Mouse (Mus musculus): ENCODE data around the gene Lipe.

DNA sequence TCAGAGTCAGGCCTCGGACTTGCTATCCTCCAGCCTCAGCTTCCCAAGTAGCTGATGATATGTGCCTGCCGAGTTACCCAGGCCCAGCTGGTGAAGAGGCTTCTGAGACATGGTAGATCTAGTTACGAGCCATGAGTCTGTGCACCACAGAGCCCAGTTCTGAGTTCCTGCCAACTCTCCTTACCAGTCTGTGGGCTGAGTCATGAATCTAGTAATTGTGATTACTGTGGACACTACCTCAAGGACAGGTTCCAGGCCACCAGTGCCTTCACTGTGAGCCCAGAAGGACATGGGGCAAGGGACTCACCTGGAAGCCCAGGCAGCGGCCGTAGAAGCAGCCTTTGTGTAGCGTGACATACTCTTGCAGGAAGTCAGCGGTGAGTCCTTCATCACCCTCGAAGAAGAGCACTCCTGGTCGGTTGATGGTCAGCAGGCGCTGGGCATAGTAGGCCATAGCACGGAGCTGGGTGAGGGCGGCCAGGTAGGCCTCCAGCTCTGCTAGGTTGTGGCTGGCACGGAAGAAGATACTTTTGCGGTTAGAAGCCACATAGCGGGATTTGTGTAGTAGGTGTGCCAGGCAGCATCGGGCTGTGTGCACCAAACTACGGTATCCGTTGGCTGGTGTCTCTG, 10.6 kb downstream of the Lipe start:
- TF ChIP-seq MYOD1 (IDR thresholded peaks at IDR 0.05; ENCODE audit: control insufficient read depth, insufficient read length, low read depth) (no peak), USF1 (IDR thresholded peaks at IDR 0.05; ENCODE audit: low read depth) (no peak), CEBPB (IDR thresholded peaks at IDR 0.05; ENCODE audit: low read depth) (no peak), CTCF (IDR thresholded peaks at IDR 0.05; ENCODE audit: control insufficient read depth, insufficient read depth, insufficient read length) (no peak), MYOG (IDR thresholded peaks at IDR 0.05; ENCODE audit: control insufficient read depth, extremely low read depth, insufficient read length) (no peak), MAX (IDR thresholded peaks at IDR 0.05) (no peak), FOSL1 (IDR thresholded peaks at IDR 0.05; ENCODE audit: insufficient read depth, low read length, poor library complexity, severe bottlenecking) (no peak)

Measured in C2C12 (cell line).